Mouse (Mus musculus) telencephalon, adult 2 months (tissue): Measurements from ENCODE around the gene Camk2d.

Experiments
- DNase-seq: peaks from one replicate; pipeline ENCODE4 v3.0.0-alpha.2; 2011; ENCODE audit warnings: low read depth, low spot score

Gene Camk2d

DNA sequence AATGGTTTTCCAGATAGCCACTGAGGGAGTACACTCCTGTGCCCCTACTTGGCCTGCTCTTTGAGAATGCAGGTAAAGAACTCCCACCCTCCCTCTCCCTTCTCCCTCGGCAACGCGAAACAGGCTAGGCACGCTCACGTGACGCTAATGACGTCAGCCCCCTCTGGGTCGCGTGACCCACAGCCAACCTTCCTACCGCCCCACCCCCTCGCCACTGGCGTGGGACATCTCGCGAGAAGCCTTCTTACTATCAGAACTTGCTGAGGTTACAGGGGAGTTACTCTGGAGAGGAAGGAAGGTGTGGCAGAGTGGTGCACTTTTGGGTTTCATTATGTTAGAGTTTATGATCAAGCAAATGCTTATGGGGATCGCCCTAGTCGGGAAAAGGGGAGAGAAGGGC, at the start of gene Camk2d:
Gene Camk2d (plus strand): TSS at position 217 of the 400 bp plus-strand sequence.
- peak; percentile 88 for DNase-seq

DNA sequence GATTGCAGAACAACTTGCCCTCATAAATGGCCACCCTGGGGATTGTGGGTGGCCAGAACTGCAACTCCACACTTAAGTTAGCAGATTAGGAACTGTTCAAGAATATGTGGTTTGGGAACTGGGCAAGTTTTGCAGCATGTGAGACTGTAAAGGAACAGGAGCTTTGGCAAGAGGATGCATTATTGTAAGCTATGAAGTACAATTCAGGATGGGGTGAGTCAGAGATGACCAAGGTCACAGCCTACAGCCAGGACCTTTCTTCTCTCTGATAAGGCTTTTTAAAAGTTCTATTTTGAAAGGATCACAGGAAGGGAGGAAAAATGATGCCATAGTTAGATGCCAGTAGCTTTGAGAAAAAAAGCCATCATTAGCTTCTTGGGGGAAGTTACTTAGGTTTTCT, 48.2 kb upstream of the Camk2d start:
- DNase-seq, result no peak

DNA sequence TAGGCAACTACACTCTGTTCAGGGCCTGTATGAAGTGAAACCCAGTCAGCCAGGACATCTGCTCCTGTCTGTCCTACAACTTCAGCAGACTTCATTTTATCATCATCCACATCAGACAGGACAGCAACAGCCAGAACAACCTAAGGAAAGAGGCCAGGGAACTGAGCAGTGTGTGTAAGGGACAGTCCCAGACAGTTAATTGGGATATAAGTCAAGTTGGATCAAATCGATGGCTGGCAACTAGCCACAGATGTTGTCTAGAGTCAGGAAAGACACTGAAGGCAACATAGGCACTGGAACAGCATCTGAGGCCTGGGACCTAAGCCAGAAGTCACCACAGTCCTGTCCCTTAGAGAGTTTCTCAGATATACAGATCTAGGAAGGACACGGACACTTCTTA, 32.5 kb upstream of the Camk2d start:
- no peak for DNase-seq

GRCm38 (mm10) chr3:126570628-126571027, 25.5 kb upstream of the Camk2d start:
- DNase-seq, result no peak

GRCm38 (mm10) chr3:126572915-126573314, 23.2 kb upstream of the Camk2d start:
- no peak for DNase-seq

DNA sequence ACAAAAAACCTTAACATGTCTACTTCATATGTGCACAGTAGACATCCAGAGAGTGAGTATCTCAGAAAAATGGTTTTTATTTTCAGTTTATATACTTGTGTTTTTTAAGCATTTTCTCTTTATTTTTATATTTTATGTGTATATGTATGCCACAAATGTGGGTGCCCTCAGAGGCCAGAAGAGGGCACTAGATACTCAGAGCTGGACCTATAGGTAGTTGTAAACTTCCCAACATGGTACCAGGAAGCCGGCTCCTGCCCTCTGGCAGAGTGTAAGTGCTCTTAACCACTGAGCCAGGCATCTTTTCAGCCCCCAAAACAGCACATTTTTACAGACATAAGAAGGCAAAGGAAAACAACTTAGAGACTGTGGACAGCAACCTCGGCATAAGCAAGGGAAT, 20.2 kb upstream of the Camk2d start:
- DNase-seq, result no peak

DNA sequence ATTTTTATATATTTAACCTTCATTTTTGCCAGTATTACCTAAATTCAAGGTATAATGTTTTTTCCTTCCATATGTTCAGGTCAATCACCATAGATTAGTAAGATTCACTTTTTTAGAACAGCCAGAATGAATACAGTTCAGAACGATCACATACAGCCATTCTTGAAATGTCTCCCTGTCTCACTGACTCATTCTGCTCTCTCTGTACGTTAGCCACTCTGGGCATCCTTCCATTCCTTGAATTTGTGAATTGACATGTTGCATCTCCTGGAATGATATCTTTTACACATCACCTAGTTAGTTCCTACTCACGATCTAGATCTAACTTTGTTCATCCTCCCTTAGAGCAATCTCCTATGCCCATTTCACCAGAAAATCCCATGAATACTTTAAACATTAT, 10.0 kb upstream of the Camk2d start:
- DNase-seq, result no peak

DNA sequence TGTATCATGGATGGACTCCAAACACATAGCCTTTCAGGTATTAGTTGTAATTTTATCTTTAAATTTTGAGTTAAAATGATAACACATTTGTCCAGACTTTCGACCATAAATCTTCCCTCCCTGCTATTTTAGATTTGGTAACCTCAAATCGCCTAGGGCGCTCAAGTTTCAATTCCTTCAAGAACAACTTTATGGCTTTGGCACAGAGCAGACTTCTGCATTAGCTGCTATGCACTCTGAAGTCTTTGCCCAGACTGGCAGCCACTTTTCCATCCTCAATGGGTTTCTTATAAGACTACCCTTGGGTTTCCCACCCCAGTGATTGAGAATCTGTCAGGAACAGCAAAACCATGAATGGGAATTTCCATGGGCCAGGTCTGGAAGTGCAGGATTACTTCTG, 8.6 kb upstream of the Camk2d start:
- DNase-seq, result no peak

DNA sequence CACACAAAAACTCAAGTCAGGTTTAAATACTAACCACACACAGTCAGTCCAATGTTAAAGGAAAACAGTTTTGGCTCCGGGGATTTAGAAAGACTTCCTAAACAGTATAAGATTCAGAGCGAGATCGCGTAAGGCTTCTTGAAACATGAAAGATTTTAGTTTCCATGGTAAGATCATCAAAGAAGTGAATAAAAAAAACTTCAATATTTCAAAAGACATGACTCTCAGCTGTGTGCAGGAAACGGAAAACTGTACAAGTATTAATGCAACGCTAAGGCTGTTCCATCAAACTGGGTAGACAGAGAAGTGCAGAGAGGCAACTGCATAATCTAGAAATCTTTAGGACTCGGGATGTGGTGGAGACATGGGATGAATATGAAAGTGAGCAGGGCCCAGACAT, 6.5 kb upstream of the Camk2d start:
- no peak for DNase-seq

GRCm38 (mm10) chr3:126595456-126595855, 646 bp upstream of the Camk2d start:
- DNase-seq, result no peak

GRCm38 (mm10) chr3:126596491-126597160, 524 bp downstream of the Camk2d start:
- DNase-seq, result no peak

- DNase-seq, result no peak
Measured at GRCm38 (mm10) chr3:126597161-126597595, 1.1 kb downstream of the Camk2d start.

- DNase-seq, result no peak
Measured at GRCm38 (mm10) chr3:126597596-126598328, 1.7 kb downstream of the Camk2d start.

DNA sequence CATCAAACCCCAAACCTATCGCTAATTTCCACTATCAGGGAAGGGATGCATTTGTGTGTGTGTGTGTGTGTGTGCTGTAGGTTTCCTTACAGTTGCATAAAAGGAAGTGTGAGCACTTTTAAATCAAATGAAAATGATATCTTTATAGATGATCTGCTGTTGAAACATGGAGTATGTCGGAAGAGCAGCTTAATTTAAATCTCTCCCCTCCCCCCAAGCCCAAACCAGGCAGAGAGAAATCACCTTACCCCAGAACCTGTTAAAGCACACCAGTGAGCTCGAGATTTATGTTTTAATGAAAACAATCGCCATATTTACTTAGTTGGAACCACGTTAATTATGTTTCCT, 2.2 kb downstream of the Camk2d start:
- DNase-seq, result no peak

GRCm38 (mm10) chr3:126598881-126599280, 2.8 kb downstream of the Camk2d start:
- DNase-seq, result no peak

DNA sequence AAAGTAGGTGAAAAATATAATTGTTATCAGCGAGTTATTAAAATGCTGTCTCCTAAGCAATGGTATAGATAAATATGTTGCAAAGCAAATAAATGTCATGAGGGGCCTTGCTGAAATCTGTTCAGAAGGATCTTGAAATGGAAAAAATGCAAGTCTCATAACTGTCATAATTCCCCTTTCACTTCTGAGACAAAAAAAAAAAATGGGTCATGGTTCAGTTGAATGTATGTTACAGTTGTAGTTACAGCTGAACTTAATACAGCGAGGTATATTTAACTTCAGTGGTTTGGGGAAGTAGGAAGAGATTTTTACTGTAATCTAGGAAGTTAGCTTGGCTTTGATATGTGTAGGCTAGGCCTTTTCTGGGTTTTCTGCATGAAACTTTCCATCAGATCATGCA, 3.2 kb downstream of the Camk2d start:
- DNase-seq, result no peak

GRCm38 (mm10) chr3:126599936-126600335, 3.8 kb downstream of the Camk2d start:
- DNase-seq, result no peak

GRCm38 (mm10) chr3:126602772-126603171, 6.7 kb downstream of the Camk2d start:
- DNase-seq, result no peak

- no peak for DNase-seq
Measured at GRCm38 (mm10) chr3:126604656-126605434, 8.7 kb downstream of the Camk2d start.

GRCm38 (mm10) chr3:126609310-126609709, 13.2 kb downstream of the Camk2d start:
- DNase-seq, result no peak

GRCm38 (mm10) chr3:126609795-126610451, 13.8 kb downstream of the Camk2d start:
- DNase-seq, result no peak

- no peak for DNase-seq
Measured at GRCm38 (mm10) chr3:126611624-126612023, 15.5 kb downstream of the Camk2d start.
